In genomic region chr9:41611534-41612451, GRCm38 (mm10) we compare ENCODE assay signal across 9 mouse cellular contexts.
DNase-seq lines count a peak whose midpoint lies in the region; ATAC-seq and TF ChIP-seq lines count a peak whose summit lies in the region.
"Had no signal": no experiment of that assay in that cellular context is flagged by ENCODE, and none has a peak within 500 bp of the region (broad histone marks: within the 10 kb centered on the region; RNA-seq: fewer than 3 reads in every experiment).

No protein-coding gene starts in this region.

- 44% methylated on average over 11 of the region's 11 CpGs for WGBS in heart, embryonic 10.5 days
- 6% methylated on average over 11 of the region's 11 CpGs for WGBS in forebrain, postnatal 0 days
- WGBS in intestine, postnatal 0 days: 29% methylated on average over 11 of the region's 11 CpGs

- H3K9me3 ChIP-seq in heart, embryonic 10.5 days: no peaks in the 10 kb centered on the region
- H3K9me3 ChIP-seq in forebrain, postnatal 0 days (ENCODE audit: low read length): no peaks in the 10 kb centered on the region
- no peaks in the 10 kb centered on the region for H3K9me3 ChIP-seq in intestine, postnatal 0 days (ENCODE audit: control insufficient read depth)
- H3K9me3 ChIP-seq: liver, embryonic 13.5 days had no signal

- peak overlapping the region; percentile 27; the same call in 1 of the 2 replicates for H3K4me3 ChIP-seq in heart, embryonic 10.5 days
- peak overlapping the region; percentile 14 for H3K4me3 ChIP-seq in forebrain, postnatal 0 days (ENCODE audit: low read depth, low read length)
- no peak overlapping the region for H3K4me3 ChIP-seq in intestine, postnatal 0 days (ENCODE audit: low read depth, low read length)
- H3K4me3 ChIP-seq: liver, embryonic 13.5 days had no signal

- no peaks in the 10 kb centered on the region for H3K27me3 ChIP-seq in heart, embryonic 10.5 days (ENCODE audit: insufficient read depth, poor library complexity, severe bottlenecking)
- no peaks in the 10 kb centered on the region for H3K27me3 ChIP-seq in forebrain, postnatal 0 days (ENCODE audit: insufficient read depth, low read length)
- no peaks in the 10 kb centered on the region for H3K27me3 ChIP-seq in intestine, postnatal 0 days (replicated peaks; ENCODE audit: control insufficient read depth, insufficient read depth, low read length)
- H3K27me3 ChIP-seq: liver, embryonic 13.5 days had no signal

- peak; percentile 79 for DNase-seq in heart, embryonic 10.5 days (ENCODE audit: low spot score)
- DNase-seq in heart, postnatal 25 days (ENCODE audit: low spot score): no peak
- DNase-seq in adrenal gland, postnatal 14 days: peak; percentile 70
- DNase-seq in forebrain, postnatal 0 days: peak; percentile 93
- DNase-seq in lung, postnatal 10 days: peak; percentile 67
- peak; percentile 48 to 59 for DNase-seq in right cerebral cortex, postnatal 36 days (ENCODE audit: low spot score in 2 of 2)
- no peak for DNase-seq in urinary bladder, postnatal 36 days (ENCODE audit: low spot score in 2 of 2)
- DNase-seq: liver, embryonic 13.5 days had no signal

- peak; percentile 96 for ATAC-seq in forebrain, postnatal 0 days
- ATAC-seq in intestine, postnatal 0 days: no peak

- H3K9ac ChIP-seq in forebrain, postnatal 0 days: peak overlapping the region; percentile 52
- no peak overlapping the region for H3K9ac ChIP-seq in intestine, postnatal 0 days (ENCODE audit: low read depth, low read length)
- H3K9ac ChIP-seq: liver, embryonic 13.5 days had no signal

- peak overlapping the region; percentile 75 for H3K27ac ChIP-seq in heart, embryonic 10.5 days
- H3K27ac ChIP-seq in forebrain, postnatal 0 days (ENCODE audit: low read depth, low read length): peak overlapping the region; percentile 96
- no peak overlapping the region for H3K27ac ChIP-seq in intestine, postnatal 0 days (ENCODE audit: low read depth, low read length)
- H3K27ac ChIP-seq: liver, embryonic 13.5 days had no signal

- H3K4me1 ChIP-seq in heart, embryonic 10.5 days: peaks cover 35% of the 10 kb centered on the region
- peaks cover 33% of the 10 kb centered on the region for H3K4me1 ChIP-seq in forebrain, postnatal 0 days (ENCODE audit: insufficient read depth)
- no peaks in the 10 kb centered on the region for H3K4me1 ChIP-seq in intestine, postnatal 0 days (replicated peaks; ENCODE audit: control insufficient read depth, insufficient read depth, low read length)
- H3K4me1 ChIP-seq: liver, embryonic 13.5 days had no signal

- no peak for TF ChIP-seq CTCF in forebrain, postnatal 0 days (IDR thresholded peaks at IDR 0.05; ENCODE audit: low read depth)
- no peak for TF ChIP-seq CTCF in intestine, postnatal 0 days (IDR thresholded peaks at IDR 0.05; ENCODE audit: low read depth)

- H3K36me3 ChIP-seq in heart, embryonic 10.5 days: no peaks in the 10 kb centered on the region
- peaks cover 9% of the 10 kb centered on the region; the same call in 1 of the 2 replicates for H3K36me3 ChIP-seq in forebrain, postnatal 0 days (ENCODE audit: insufficient read depth)
- H3K36me3 ChIP-seq in intestine, postnatal 0 days (ENCODE audit: control insufficient read depth, insufficient read depth): no peaks in the 10 kb centered on the region
- H3K36me3 ChIP-seq: liver, embryonic 13.5 days had no signal

- intact Hi-C loops in heart, postnatal 25 days (cut with DNase I): no loop called here

- peak overlapping the region; percentile 40 for H3K4me2 ChIP-seq in forebrain, postnatal 0 days (ENCODE audit: low read depth)
- peak overlapping the region; percentile 22; the same call in 1 of the 2 replicates for H3K4me2 ChIP-seq in intestine, postnatal 0 days (replicated peaks; ENCODE audit: low read depth)
- H3K4me2 ChIP-seq: liver, embryonic 13.5 days had no signal

Comparison
In these comparisons a context has a peak if more than half of its experiments do, and no peak if none do; other contexts are left out.
1. DNase-seq: peak in heart, embryonic 10.5 days (single experiment), adrenal gland, postnatal 14 days (single experiment), forebrain, postnatal 0 days (single experiment), lung, postnatal 10 days (single experiment) and right cerebral cortex, postnatal 36 days (2 of 2); none in heart, postnatal 25 days (single experiment) and urinary bladder, postnatal 36 days (0 of 2).